Mouse (Mus musculus) hindbrain, postnatal 0 days (tissue): ENCODE measurements around the gene 1700034J05Rik. TPM values are rescaled to one million over a fixed set of nuclear protein-coding genes. Genes with fewer than 3 reads are reported as not detected.

Source experiments
- ATAC-seq: fragments of 200-750 bp; cut with Nextera tagmentation; 2 replicates; pipeline ENCODE4 v1.8.0; 2017; ENCODE audit warnings: mild to moderate bottlenecking, moderate TSS enrichment, moderate library complexity
- DNase-seq: peaks from one replicate; pipeline ENCODE4 v3.0.0-alpha.2; 2015; ENCODE audit warnings: low spot score
- H3K27ac ChIP-seq: fragments of 300-500 bp; sonication (generic); 2 replicates; pipeline ENCODE4 v1.5.1; 2014; ENCODE audit warnings: mild to moderate bottlenecking
- H3K27me3 ChIP-seq: fragments of 300-500 bp; sonication (generic); 2 replicates; pipeline ENCODE4 v1.6.1; 2014; ENCODE audit warnings: low read length, mixed read lengths; ENCODE audit not compliant: insufficient read depth
- H3K36me3 ChIP-seq: fragments of 300-500 bp; sonication (generic); 2 replicates; pipeline ENCODE4 v1.6.1; 2014; ENCODE audit warnings: low read length, mixed read lengths; ENCODE audit not compliant: insufficient read depth
- H3K4me1 ChIP-seq: fragments of 300-500 bp; sonication (generic); 2 replicates; pipeline ENCODE4 v1.6.1; 2014; ENCODE audit warnings: antibody characterized with exemption, low read length, mixed read lengths; ENCODE audit not compliant: insufficient read depth
- H3K4me2 ChIP-seq: fragments of 300-500 bp; sonication (generic); 2 replicates; pipeline ENCODE4 v1.6.1; 2014; ENCODE audit warnings: low read depth, mild to moderate bottlenecking, low read length, moderate library complexity, mixed read lengths
- H3K4me3 ChIP-seq: fragments of 300-500 bp; sonication (generic); 2 replicates; pipeline ENCODE4 v1.5.1; 2014; ENCODE audit warnings: low read length
- H3K9ac ChIP-seq: fragments of 300-500 bp; sonication (generic); replicated peaks from 2 replicates; pipeline ENCODE4 v1.6.1; 2014; ENCODE audit warnings: mild to moderate bottlenecking, low read length, moderate library complexity, mixed read lengths
- H3K9me3 ChIP-seq: fragments of 300-500 bp; sonication (generic); 2 replicates; pipeline ENCODE4 v1.6.1; 2016; ENCODE audit warnings: low read length, mixed read lengths
- CTCF ChIP-seq: IDR thresholded peaks from 2 replicates; pipeline ENCODE4 v1.5.1; 2016; ENCODE audit warnings: antibody characterized with exemption, control low read depth, low read depth
- WGBS: fragments of 180-500 bp; shearing (Covaris S2); extraction: QIAGEN DNeasy Blood & Tissue Kit; methylation state at CpG from one replicate; pipeline ENCODE4 v1.1.7; 2014; 5-methylcytosine and 5-hydroxymethylcytosine counted together
- polyA plus RNA-seq: library from polyadenylated mRNA; unstranded; fragments of >200 nt; fragmentation: Nextera tagmentation; extraction: Ambion mirVana; gene quantifications from 2 replicates; pipeline ENCODE4 v1.2.1, GENCODE M21; 2015
- total RNA-seq: library from RNA; depleted of rRNA; stranded (reverse); fragments of >200 nt; gene quantifications from 2 replicates; pipeline ENCODE4 v1.2.3, GENCODE M21; 2014

The 1700034J05Rik gene
- total and polyA plus RNA-seq, 2 experiments from 2014 or later = not detected

- H3K4me3 ChIP-seq = no peak overlapping the region
- no peak for ATAC-seq
- no peaks in the 10 kb centered on the region for H3K4me1 ChIP-seq
- no peak overlapping the region for H3K4me2 ChIP-seq
- TF ChIP-seq CTCF = no peak
- WGBS = 76% methylated on average over 12 of the region's 12 CpGs
- DNase-seq = no peak
- H3K9me3 ChIP-seq = no peaks in the 10 kb centered on the region
- no peak overlapping the region for H3K27ac ChIP-seq
- H3K27me3 ChIP-seq = no peaks in the 10 kb centered on the region
- no peaks in the 10 kb centered on the region for H3K36me3 ChIP-seq
- H3K9ac ChIP-seq = no peak overlapping the region
These were observed 12.3 kb upstream of the 1700034J05Rik start for GRCm38 (mm10) chr6:146966446-146967019.

GRCm38 (mm10) chr6:146965139-146965772 lies 11.0 kb upstream of the 1700034J05Rik start:
- DNase-seq (no peak), ATAC-seq (no peak)
- Histone ChIP-seq H3K36me3 (no peaks in the 10 kb centered on the region), H3K4me1 (no peaks in the 10 kb centered on the region), H3K4me2 (no peak overlapping the region), H3K27ac (no peak overlapping the region), H3K9me3 (no peaks in the 10 kb centered on the region), H3K4me3 (no peak overlapping the region), H3K9ac (no peak overlapping the region), H3K27me3 (no peaks in the 10 kb centered on the region)
- TF ChIP-seq CTCF = no peak
- 74% methylated on average over 13 of the region's 13 CpGs for WGBS

- H3K4me3 ChIP-seq = no peak overlapping the region
- H3K4me2 ChIP-seq = no peak overlapping the region
- no peak overlapping the region for H3K27ac ChIP-seq
- no peaks in the 10 kb centered on the region for H3K4me1 ChIP-seq
- H3K9ac ChIP-seq = no peak overlapping the region
- WGBS = 90% methylated on average over 6 of the region's 6 CpGs
- H3K27me3 ChIP-seq = no peaks in the 10 kb centered on the region
- H3K36me3 ChIP-seq = no peaks in the 10 kb centered on the region
- ATAC-seq = no peak
- TF ChIP-seq CTCF = no peak
- H3K9me3 ChIP-seq = no peaks in the 10 kb centered on the region
- DNase-seq = no peak
These were observed 9.4 kb upstream of the 1700034J05Rik start for GRCm38 (mm10) chr6:146963396-146964150.

GRCm38 (mm10) chr6:146961832-146962481 lies 7.7 kb upstream of the 1700034J05Rik start:
- H3K27me3 ChIP-seq = no peaks in the 10 kb centered on the region
- H3K4me2 ChIP-seq = no peak overlapping the region
- no peaks in the 10 kb centered on the region for H3K9me3 ChIP-seq
- H3K36me3 ChIP-seq = no peaks in the 10 kb centered on the region
- H3K4me3 ChIP-seq = no peak overlapping the region
- H3K4me1 ChIP-seq = no peaks in the 10 kb centered on the region
- no peak overlapping the region for H3K9ac ChIP-seq
- no peak for ATAC-seq
- 78% methylated on average over 6 of the region's 6 CpGs for WGBS
- TF ChIP-seq CTCF = peak; percentile 43
- no peak overlapping the region for H3K27ac ChIP-seq
- peak; percentile 39 for DNase-seq

GRCm38 (mm10) chr6:146960956-146961355 lies 6.7 kb upstream of the 1700034J05Rik start:
- no peaks in the 10 kb centered on the region for H3K27me3 ChIP-seq
- H3K4me2 ChIP-seq = no peak overlapping the region
- no peak overlapping the region for H3K9ac ChIP-seq
- no peak overlapping the region for H3K27ac ChIP-seq
- no peaks in the 10 kb centered on the region for H3K36me3 ChIP-seq
- 67% methylated on average over 5 of the region's 5 CpGs for WGBS
- no peak for TF ChIP-seq CTCF
- no peaks in the 10 kb centered on the region for H3K4me1 ChIP-seq
- DNase-seq (no peak), ATAC-seq (0 out of 2 replicates have a peak, but pooled peaks have one; percentile 43)
- H3K9me3 ChIP-seq = no peaks in the 10 kb centered on the region
- no peak overlapping the region for H3K4me3 ChIP-seq

- Histone ChIP-seq H3K27me3 (no peaks in the 10 kb centered on the region), H3K9ac (no peak overlapping the region), H3K4me1 (no peaks in the 10 kb centered on the region), H3K36me3 (no peaks in the 10 kb centered on the region), H3K4me3 (no peak overlapping the region), H3K4me2 (no peak overlapping the region), H3K27ac (no peak overlapping the region), H3K9me3 (no peaks in the 10 kb centered on the region)
- no peak for TF ChIP-seq CTCF
- DNase-seq = no peak
- WGBS = 88% methylated on average over 9 of the region's 9 CpGs
- no peak for ATAC-seq
These were observed 5.9 kb upstream of the 1700034J05Rik start for GRCm38 (mm10) chr6:146959908-146960680.
